Mouse (Mus musculus) forebrain, embryonic 16.5 days (tissue): ENCODE data around the gene Grrp1. TPM values are rescaled to one million over a fixed set of nuclear protein-coding genes. Genes with fewer than 3 reads are reported as not detected.
"Not testable (repeated sequence)": the region's sequence is repeated elsewhere in the genome, so short reads cannot be mapped to it uniquely, and the experiment has no call there.

Source experiments
- ATAC-seq: fragments of 200-750 bp; cut with Nextera tagmentation; 2 replicates; pipeline ENCODE4 v1.8.0; 2017; ENCODE audit warnings: mild to moderate bottlenecking, moderate library complexity
- H3K27ac ChIP-seq: fragments of 300-500 bp; sonication (generic); 2 replicates; pipeline ENCODE4 v1.5.1; 2014; ENCODE audit warnings: low read length, control low read depth
- H3K27me3 ChIP-seq: fragments of 300-500 bp; sonication (generic); replicated peaks from 2 replicates; pipeline ENCODE4 v1.6.1; 2014; ENCODE audit warnings: low read length; ENCODE audit not compliant: control insufficient read depth, insufficient read depth
- H3K36me3 ChIP-seq: fragments of 300-500 bp; sonication (generic); 2 replicates; pipeline ENCODE4 v1.6.1; 2014; ENCODE audit not compliant: control insufficient read depth, insufficient read depth
- H3K4me1 ChIP-seq: fragments of 300-500 bp; sonication (generic); replicated peaks from 2 replicates; pipeline ENCODE4 v1.6.1; 2014; ENCODE audit warnings: low read length; ENCODE audit not compliant: control insufficient read depth, insufficient read depth
- H3K4me2 ChIP-seq: fragments of 300-500 bp; sonication (generic); 2 replicates; pipeline ENCODE4 v1.6.1; 2014; ENCODE audit warnings: mild to moderate bottlenecking, low read length, control low read depth
- H3K4me3 ChIP-seq: fragments of 300-500 bp; sonication (generic); replicated peaks from 2 replicates; pipeline ENCODE4 v1.5.1; 2014; ENCODE audit warnings: mild to moderate bottlenecking, low read length, control low read depth
- H3K9ac ChIP-seq: fragments of 300-500 bp; sonication (generic); replicated peaks from 2 replicates; pipeline ENCODE4 v1.6.1; 2014; ENCODE audit warnings: low read depth, low read length, control low read depth
- H3K9me3 ChIP-seq: fragments of 300-500 bp; sonication (generic); 2 replicates; pipeline ENCODE4 v1.6.1; 2016; ENCODE audit warnings: low read length; ENCODE audit not compliant: control insufficient read depth
- WGBS: fragments of 180-500 bp; shearing (Covaris S2); extraction: QIAGEN DNeasy Blood & Tissue Kit; methylation state at CpG from one replicate; pipeline ENCODE4 v1.1.7; 2014; 5-methylcytosine and 5-hydroxymethylcytosine counted together
- polyA plus RNA-seq: library from polyadenylated mRNA; unstranded; fragments of >200 nt; fragmentation: Nextera tagmentation; extraction: Ambion mirVana; gene quantifications from 2 replicates; pipeline ENCODE4 v1.2.1, GENCODE M21; 2015

The Grrp1 gene
- polyA plus RNA-seq = 12.2 and 12.5 TPM in 2 replicates

DNA sequence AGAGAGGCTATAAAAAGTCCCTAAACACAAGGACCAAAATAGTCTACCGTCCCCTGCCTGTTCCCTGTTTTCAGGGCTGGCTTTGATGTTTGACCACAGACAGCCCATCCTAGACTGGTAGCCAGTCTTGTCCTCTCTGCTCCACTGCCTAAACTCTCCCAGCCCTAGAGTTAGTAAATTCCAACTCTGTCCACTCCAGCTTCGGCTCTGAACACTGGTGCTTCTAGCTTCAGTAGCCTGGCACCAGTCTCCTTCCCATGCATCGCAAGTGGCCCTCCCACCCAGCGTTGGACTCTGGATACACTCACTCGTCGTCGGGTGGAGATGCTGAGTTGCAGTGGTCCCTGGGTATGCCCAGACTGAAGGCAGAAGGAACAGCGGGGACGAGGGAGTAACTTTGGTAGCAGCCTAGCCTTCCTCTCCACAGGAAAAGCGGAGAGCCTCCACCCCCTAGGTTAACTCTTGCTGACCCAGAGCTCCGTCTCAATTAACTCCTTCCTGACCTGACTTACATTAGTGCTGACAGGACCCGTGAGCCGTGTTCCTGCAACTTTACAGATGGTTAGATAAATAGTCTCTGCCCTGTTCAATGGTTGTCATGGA is at the start of gene Grrp1:
TSS of gene Grrp1 (minus strand) at position 385 of the 603 bp plus-strand sequence.
- Histone ChIP-seq H3K9me3 (no peaks in the 10 kb centered on the region), H3K27me3 (peaks cover 57% of the 10 kb centered on the region), H3K4me2 (no peak within 1 kb of the TSS), H3K4me1 (peaks cover 35% of the 10 kb centered on the region), H3K9ac (no peak within 1 kb of the TSS), H3K4me3 (no peak within 1 kb of the TSS; the same call in 1 of the 2 replicates), H3K27ac (no peak within 1 kb of the TSS), H3K36me3 (no peaks in the 10 kb centered on the region)
- ATAC-seq = no peak
- 1% methylated on average over 13 of the region's 13 CpGs for WGBS

DNA sequence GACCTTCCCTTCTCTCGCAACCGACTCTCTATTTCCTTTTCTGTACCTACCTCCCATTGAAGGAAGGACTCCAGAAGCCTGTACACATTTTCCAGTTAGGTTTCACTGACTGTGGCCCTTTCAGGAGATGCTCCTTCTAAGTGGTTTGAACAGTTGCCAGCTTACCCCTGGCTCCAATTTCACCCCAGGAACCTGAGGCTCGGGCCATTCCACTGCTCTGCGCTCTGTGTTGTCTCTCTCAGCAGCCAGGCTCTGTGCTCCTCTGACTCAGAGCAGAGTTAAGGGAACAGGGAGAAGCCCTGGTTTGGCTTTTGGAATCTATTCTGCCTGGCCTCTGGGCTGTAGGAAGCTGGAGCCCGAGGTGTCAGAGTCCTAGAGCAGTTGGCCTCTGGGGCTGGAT is 48.2 kb upstream of the Grrp1 start:
- WGBS = 85% methylated on average over 5 of the region's 5 CpGs
- no peak overlapping the region for H3K27ac ChIP-seq
- no peak overlapping the region for H3K4me2 ChIP-seq
- H3K9me3 ChIP-seq = no peaks in the 10 kb centered on the region
- H3K9ac ChIP-seq = no peak overlapping the region
- no peaks in the 10 kb centered on the region; the same call in 1 of the 2 replicates for H3K4me1 ChIP-seq
- no peaks in the 10 kb centered on the region for H3K27me3 ChIP-seq
- H3K36me3 ChIP-seq = no peaks in the 10 kb centered on the region
- no peak for ATAC-seq
- H3K4me3 ChIP-seq = no peak overlapping the region

DNA sequence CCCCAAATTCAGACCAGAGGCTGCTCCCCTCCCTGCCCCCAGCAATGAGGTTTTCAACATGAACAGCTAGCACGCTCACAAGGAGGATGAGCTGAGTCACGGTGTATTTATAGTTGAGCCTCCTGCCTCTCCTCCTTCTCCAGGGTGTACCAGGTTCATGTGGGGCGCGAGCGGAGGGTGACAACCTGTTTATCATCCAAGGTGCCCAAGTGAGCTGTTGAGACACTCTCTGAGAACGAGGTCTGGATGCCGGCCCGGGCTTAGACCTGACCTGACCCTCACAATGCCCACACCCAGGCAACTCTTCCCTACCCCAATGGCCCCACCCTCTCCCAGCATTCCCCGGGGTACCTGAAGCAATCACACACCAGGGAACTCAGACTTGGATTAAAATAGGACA is 46.4 kb upstream of the Grrp1 start:
- no peaks in the 10 kb centered on the region for H3K4me1 ChIP-seq
- no peaks in the 10 kb centered on the region for H3K36me3 ChIP-seq
- H3K4me2 ChIP-seq = no peak overlapping the region
- no peak for ATAC-seq
- H3K4me3 ChIP-seq = no peak overlapping the region
- H3K27me3 ChIP-seq = no peaks in the 10 kb centered on the region
- no peak overlapping the region for H3K27ac ChIP-seq
- 0 out of 2 replicates have a peak, but pooled peaks cover 3% of the 10 kb centered on the region for H3K9me3 ChIP-seq
- 82% methylated on average over 9 of the region's 9 CpGs for WGBS
- H3K9ac ChIP-seq = no peak overlapping the region

DNA sequence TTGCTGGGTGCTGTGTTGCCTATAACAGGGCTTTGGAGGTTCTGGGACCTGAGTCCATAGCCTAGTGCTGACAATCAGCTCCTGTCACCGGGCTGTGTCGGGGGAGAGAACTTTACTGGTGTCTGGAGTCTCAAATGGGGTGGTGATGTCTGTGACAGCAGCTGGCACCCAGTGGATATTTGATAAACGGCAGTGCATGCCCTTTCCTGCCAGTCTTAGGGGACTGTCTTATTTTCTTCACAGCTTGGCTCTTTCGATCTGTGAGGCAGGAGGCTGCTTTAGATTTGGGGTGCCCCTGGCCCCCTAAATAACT is 45.5 kb upstream of the Grrp1 start:
- 58% methylated on average over 4 of the region's 4 CpGs for WGBS
- no peak overlapping the region for H3K9ac ChIP-seq
- H3K4me1 ChIP-seq = no peaks in the 10 kb centered on the region
- no peak overlapping the region for H3K27ac ChIP-seq
- no peak overlapping the region for H3K4me2 ChIP-seq
- ATAC-seq = no peak
- no peak overlapping the region for H3K4me3 ChIP-seq
- 0 out of 2 replicates have a peak, but pooled peaks cover 3% of the 10 kb centered on the region for H3K9me3 ChIP-seq
- H3K36me3 ChIP-seq = no peaks in the 10 kb centered on the region
- H3K27me3 ChIP-seq = no peaks in the 10 kb centered on the region

GRCm38 (mm10) chr4:134298626-134299497 is 45.0 kb upstream of the Grrp1 start:
- no peaks in the 10 kb centered on the region for H3K27me3 ChIP-seq
- H3K4me1 ChIP-seq = no peaks in the 10 kb centered on the region
- H3K27ac ChIP-seq = no peak overlapping the region
- WGBS = 76% methylated on average over 19 of the region's 19 CpGs
- H3K4me2 ChIP-seq = no peak overlapping the region
- H3K9ac ChIP-seq = no peak overlapping the region
- 0 out of 2 replicates have a peak, but pooled peaks cover 3% of the 10 kb centered on the region for H3K9me3 ChIP-seq
- no peak overlapping the region for H3K4me3 ChIP-seq
- no peaks in the 10 kb centered on the region for H3K36me3 ChIP-seq
- ATAC-seq = no peak

GRCm38 (mm10) chr4:134297369-134297768 is 43.5 kb upstream of the Grrp1 start:
- Histone ChIP-seq H3K9ac (no peak overlapping the region), H3K4me3 (no peak overlapping the region), H3K9me3 (0 out of 2 replicates have a peak, but pooled peaks cover 3% of the 10 kb centered on the region), H3K27me3 (no peaks in the 10 kb centered on the region), H3K4me1 (no peaks in the 10 kb centered on the region), H3K27ac (no peak overlapping the region), H3K4me2 (no peak overlapping the region), H3K36me3 (no peaks in the 10 kb centered on the region)
- 92% methylated on average over 8 of the region's 8 CpGs for WGBS
- no peak for ATAC-seq

DNA sequence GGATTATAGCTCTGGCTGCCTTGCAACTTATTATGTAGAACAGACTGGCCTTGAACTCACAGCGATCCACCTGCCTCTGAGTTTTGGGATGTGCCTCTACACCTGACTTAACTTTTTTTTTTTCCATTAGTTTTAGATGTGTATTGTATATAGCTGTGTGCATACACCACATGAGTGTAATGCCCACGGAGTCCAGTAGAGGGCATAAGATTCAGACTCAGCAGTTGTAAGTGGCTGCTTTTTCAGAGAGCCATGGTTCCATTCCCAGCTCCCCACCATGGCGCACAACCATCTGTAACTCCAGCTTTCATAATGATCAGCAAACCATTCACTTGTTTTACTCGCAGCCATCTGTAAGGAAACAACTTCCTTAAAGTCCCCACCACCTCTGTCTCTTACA is 42.6 kb upstream of the Grrp1 start:
- H3K4me1 ChIP-seq = no peaks in the 10 kb centered on the region
- ATAC-seq = no peak
- H3K27ac ChIP-seq = no peak overlapping the region
- 0 out of 2 replicates have a peak, but pooled peaks cover 3% of the 10 kb centered on the region for H3K9me3 ChIP-seq
- no peaks in the 10 kb centered on the region for H3K27me3 ChIP-seq
- H3K9ac ChIP-seq = no peak overlapping the region
- no peak overlapping the region for H3K4me2 ChIP-seq
- WGBS = 97% methylated on average over 4 of the region's 4 CpGs
- no peaks in the 10 kb centered on the region for H3K36me3 ChIP-seq
- H3K4me3 ChIP-seq = no peak overlapping the region

GRCm38 (mm10) chr4:134296096-134296495 is 42.2 kb upstream of the Grrp1 start:
- H3K9me3 ChIP-seq, H3K36me3 ChIP-seq, H3K4me3 ChIP-seq, H3K27ac ChIP-seq, ATAC-seq, H3K4me2 ChIP-seq, H3K9ac ChIP-seq, H3K27me3 ChIP-seq, H3K4me1 ChIP-seq: not testable (repeated sequence)
- 91% methylated on average over 4 of the region's 4 CpGs for WGBS

DNA sequence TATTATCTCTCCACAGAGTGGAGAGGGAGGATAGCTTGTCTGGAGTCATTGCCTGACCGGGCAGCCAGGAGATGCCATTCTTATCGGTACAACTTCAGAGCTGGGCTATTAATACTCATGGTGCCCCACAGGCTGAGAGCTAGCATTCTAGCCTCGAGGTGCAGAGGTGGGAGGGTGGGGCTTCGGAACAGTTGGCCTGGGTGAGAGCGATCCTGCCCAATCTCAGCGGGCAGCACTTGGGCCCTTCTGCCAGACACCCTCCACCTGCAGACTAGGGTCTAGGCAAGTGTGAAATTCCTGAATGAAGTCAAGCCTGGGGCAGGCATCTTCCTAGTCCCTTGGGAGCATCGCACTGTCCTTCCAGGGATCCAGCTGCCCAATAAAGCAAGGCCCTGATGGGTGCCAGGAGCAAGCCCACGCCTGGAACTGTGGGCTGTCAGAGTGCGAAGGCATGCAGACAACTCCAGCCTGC is 39.8 kb upstream of the Grrp1 start:
- 70% methylated on average over 9 of the region's 9 CpGs for WGBS
- ATAC-seq = no peak
- no peaks in the 10 kb centered on the region for H3K27me3 ChIP-seq
- no peaks in the 10 kb centered on the region for H3K36me3 ChIP-seq
- 0 out of 2 replicates have a peak, but pooled peaks cover 3% of the 10 kb centered on the region for H3K9me3 ChIP-seq
- no peak overlapping the region for H3K27ac ChIP-seq
- no peak overlapping the region for H3K4me2 ChIP-seq
- peaks cover under 1% of the 10 kb centered on the region; the same call in 1 of the 2 replicates for H3K4me1 ChIP-seq
- no peak overlapping the region for H3K4me3 ChIP-seq
- H3K9ac ChIP-seq = no peak overlapping the region
